Mouse (Mus musculus): ENCODE measurements at regions not wholly inside any gene's neighbourhood (a gene's known extent, or its start where the extent isn't known, plus 50 kb on each side); places are given as distances from the start of the nearest gene placed in this dataset.

DNA sequence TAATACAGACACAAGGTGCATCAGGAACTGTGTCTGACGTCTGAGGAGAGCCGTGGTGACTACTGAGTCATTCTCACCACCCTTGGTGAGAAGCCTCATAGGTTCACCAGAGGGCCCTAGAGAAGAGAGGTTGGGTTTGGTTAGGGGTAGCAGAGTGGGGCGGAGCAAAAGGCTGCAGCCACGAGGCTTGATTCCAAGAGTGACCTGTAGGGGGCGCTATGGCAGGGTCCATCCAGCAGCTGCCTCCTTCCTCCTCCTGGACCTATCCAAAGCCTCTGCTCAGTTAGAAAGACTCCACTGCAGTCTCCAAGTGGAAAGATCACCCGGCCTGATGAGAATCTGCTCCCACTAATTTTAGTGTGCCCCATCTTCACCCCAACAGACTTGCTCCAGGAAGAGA lies 149.3 kb upstream of the Kazn start:
- no peak for DNase-seq (ENCODE audit: low read depth, low spot score)

- no peak for DNase-seq (ENCODE audit: low read depth, low spot score)
These were observed 142.0 kb upstream of the Kazn start for GRCm38 (mm10) chr4:142381168-142381567.

- no peak for DNase-seq (ENCODE audit: low read depth, low spot score)
These were observed 139.3 kb upstream of the Kazn start for GRCm38 (mm10) chr4:142378452-142378851.

DNA sequence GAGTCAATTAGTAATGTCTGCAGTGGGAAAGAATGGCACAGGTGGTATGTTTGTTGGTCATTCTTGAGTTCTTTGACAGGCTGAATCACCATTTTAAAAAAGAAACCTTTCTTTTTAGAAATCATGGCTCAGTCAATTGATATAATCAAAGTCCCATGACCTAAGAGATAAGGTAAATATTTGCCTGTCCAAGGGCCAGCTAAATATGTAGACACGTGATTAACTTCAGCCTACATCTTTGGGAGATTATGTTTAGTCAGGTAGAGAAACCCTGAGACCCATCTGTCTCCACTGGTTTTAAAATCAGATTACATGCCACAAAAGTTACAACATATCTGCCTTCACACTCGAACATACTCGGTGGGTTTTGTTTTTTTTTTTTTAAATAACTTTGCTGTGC lies 128.6 kb upstream of the Kazn start:
- no peak for DNase-seq (ENCODE audit: low read depth, low spot score)

GRCm38 (mm10) chr4:142362071-142362470 lies 122.9 kb upstream of the Kazn start:
- no peak for DNase-seq (ENCODE audit: low read depth, low spot score)

GRCm38 (mm10) chr4:142358866-142359265 lies 119.7 kb upstream of the Kazn start:
- no peak for DNase-seq (ENCODE audit: low read depth, low spot score)

DNA sequence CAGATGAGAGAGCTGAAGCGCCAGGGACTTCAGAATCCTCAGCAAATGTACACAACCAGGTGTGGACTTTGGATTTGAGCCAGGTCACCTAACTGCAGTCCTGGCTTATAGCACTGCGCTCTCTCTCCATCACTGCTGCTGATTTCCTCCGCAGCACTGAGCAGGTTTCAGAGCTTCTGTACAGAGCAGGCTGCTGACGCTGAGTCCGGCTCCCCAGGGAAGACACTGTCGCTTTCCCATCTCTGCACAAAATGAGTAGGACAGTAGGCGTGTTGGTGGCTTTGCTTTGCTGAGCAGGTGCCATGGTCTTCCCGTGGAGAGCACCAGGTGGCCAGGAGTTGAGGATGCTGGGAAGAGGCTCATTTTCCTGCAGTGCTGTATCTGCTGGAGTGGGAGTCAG lies 116.2 kb upstream of the Kazn start:
- no peak for DNase-seq (ENCODE audit: low read depth, low spot score)

DNA sequence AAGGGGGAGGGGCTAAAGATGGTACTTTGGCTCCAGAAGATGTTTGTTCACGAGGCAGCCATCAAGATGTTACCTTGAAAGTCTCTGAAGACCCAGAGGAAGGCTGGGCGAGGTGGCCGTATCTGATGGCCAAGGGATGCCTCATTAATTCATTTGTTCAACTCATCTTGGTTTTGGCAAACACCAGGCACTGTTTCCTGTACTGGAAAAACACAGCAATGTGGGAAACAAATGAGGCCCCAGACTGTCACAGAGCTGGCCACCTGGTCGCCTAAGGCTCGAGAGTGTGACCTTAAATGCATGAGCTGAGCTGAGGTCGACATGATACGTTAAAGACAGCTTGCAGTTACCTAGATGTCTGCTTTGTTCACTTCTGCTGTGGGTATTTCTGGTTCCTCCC lies 114.3 kb upstream of the Kazn start:
- no peak for DNase-seq (ENCODE audit: low read depth, low spot score)

GRCm38 (mm10) chr4:142351831-142352230 lies 112.6 kb upstream of the Kazn start:
- DNase-seq (ENCODE audit: low read depth, low spot score), result no peak

- no peak for DNase-seq (ENCODE audit: low read depth, low spot score)
These were observed 111.8 kb upstream of the Kazn start for GRCm38 (mm10) chr4:142350986-142351385.

GRCm38 (mm10) chr4:142348910-142349309 lies 109.7 kb upstream of the Kazn start:
- peak; percentile 8 for DNase-seq (ENCODE audit: low read depth, low spot score)

GRCm38 (mm10) chr4:142342482-142343206 lies 103.4 kb upstream of the Kazn start:
- DNase-seq (ENCODE audit: low read depth, low spot score), result no peak

- no peak for DNase-seq (ENCODE audit: low read depth, low spot score)
These were observed 102.1 kb upstream of the Kazn start for GRCm38 (mm10) chr4:142341305-142341704.

GRCm38 (mm10) chr4:142340057-142340456 lies 100.9 kb upstream of the Kazn start:
- no peak for DNase-seq (ENCODE audit: low read depth, low spot score)

DNA sequence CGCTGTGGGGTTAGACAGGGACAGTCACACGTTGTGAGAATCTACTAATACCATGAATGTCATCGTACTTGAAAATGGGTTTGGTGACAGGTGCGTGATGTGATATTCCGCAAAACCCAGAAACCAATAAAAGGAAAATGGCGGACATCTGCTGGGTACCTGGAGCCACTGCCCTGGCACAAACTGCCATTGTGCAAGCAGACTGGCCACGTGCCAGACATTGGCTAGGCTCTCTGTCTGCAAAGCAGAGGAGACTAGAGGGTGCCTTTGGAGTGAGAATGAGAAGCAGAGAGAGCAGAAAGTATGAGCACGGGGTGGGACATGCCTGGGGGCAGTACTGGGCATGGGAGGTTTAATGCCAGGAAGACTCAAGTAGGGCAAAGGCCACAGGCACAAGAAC lies 98.5 kb upstream of the Kazn start:
- DNase-seq (ENCODE audit: low read depth, low spot score), result no peak

GRCm38 (mm10) chr4:142336943-142337342 lies 97.7 kb upstream of the Kazn start:
- no peak for DNase-seq (ENCODE audit: low read depth, low spot score)

DNA sequence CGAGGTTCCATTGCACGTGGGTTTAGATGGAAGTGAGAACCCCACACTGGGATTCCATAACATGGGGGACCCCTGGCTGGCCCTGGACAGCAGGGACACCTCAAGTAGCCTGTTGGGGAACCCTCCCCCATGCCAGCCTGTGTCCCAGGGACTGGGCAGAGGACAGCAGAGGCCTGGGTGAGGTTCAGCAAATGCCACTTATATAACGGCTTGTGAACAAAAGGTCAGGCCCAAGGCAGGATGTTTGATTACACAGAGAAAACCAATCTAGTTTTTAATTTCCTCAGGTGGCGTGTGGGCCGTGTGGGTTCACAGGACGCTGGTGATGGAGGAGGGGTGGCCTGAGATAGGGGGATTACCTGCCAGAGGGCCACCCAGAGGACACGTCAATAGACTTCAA lies 94.9 kb upstream of the Kazn start:
- no peak for DNase-seq (ENCODE audit: low read depth, low spot score)

DNA sequence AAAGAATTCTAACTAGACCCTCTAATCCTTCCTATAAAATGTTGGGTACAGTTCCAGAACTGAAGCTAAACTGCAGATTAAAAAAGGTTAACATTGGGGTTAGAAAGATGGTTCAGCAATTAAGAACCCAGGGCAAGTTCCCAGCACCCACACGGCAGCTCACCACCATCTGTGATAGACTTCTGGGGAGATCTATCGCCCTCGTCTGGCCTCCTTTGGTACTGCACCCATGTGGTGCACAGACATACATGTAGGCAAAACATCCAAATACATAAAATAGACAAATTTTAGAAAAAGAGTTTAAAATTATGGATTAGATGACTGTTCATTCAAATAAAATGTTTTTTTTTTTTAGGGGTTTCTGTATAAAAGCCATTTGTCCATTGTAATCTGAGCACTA lies 91.4 kb upstream of the Kazn start:
- no peak for DNase-seq (ENCODE audit: low read depth, low spot score)

DNA sequence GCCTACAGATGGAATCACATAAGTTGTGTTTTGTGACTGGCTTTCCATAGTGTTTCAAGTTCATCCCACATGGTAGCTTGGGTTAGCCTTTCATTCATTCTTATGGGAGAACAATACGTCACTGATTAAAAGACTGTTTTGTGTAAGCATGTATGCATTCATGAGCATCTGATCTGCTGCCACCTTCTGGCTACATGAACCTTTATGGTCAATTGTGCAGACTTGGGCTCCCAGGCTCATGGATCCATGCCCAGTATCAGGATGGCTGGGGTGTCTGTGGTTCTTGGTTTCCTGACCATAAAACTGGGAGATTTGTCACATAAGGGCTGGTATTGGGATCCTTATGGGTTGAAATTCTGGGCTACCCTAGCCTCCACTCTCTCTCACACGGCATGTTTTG lies 90.4 kb upstream of the Kazn start:
- DNase-seq (ENCODE audit: low read depth, low spot score), result no peak

DNA sequence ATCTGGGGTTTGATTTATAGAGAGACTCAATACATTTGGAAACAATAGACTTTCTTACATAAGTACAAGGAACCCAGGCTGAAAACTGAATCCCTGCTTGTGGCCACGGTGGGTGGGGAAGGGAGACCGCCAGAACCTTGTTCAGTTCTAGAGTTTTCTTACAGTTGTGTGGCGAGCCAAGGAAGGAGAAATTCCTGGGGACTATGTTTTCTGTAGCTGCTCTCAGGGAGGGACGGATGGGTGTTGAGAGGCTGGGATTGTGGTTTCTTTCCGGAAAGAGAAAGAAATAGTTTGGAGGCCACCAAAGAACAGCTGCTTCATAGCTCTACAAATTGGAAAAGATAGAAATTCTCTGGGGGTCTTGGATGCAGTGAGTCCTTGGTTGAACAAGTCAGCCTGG lies 87.3 kb upstream of the Kazn start:
- no peak for DNase-seq (ENCODE audit: low read depth, low spot score)

DNA sequence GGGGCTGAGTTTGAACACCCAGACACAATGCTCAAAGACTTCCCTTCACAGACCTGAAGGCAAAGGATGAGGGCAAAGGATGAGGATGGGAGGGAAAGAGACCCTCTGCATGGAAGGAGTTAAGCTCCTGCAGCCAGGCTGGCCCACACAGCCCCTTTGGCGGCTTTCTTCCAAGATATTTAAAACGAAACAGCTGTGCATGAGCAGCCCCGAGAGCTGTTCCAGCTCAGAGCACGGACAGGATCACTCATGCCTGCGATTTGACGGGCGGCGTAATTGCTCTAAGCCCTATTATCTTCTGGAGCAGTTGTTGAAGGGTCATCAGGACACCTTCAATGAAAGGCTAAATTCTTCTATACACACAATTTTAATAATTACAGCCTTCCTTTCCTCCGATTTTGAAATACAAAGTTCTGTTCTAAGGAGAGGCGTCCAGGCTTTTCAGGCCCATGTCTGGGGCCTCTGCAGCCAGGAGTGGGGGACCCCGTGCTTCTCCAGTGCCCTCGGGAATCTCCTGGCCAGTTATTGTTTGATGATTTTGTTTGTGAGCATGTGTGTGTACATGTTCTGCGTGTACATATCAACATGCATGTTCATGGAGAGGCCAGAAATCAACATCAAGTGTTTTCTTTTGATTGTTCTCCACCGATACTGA lies 82.1 kb upstream of the Kazn start:
- DNase-seq (ENCODE audit: low read depth, low spot score), result no peak

DNA sequence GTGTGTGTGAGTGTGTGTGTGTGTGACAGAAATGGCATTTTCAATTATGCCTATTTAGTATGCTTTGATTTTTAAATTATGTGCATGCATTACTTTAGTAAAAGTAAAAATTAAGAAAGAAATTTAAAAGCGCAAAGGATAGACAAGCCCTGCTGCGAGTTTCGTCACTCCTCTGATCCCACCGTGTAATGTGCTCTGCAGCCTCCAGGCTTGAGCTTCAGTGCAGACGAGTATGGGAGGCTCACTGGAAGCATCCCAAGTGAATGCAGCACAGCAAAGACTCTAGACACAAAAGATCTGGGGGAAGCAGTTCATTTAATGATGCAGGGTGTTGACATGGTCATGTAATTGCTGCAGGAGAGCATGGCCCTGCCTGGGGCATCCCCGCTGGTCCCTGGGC lies 71.1 kb upstream of the Kazn start:
- no peak for DNase-seq (ENCODE audit: low read depth, low spot score)

GRCm38 (mm10) chr4:142308271-142308670 lies 69.1 kb upstream of the Kazn start:
- no peak for DNase-seq (ENCODE audit: low read depth, low spot score)

- no peak for DNase-seq (ENCODE audit: low read depth, low spot score)
These were observed 68.1 kb upstream of the Kazn start for GRCm38 (mm10) chr4:142307321-142307720.

All from CD4-positive, CD25-positive, alpha-beta regulatory T cell, adult 2 months (primary cell).